Mouse (Mus musculus): ENCODE data around the gene Ppp1r9b. TPM values are rescaled to one million over a fixed set of nuclear protein-coding genes. Genes with fewer than 3 reads are reported as not detected.

The Ppp1r9b gene
- polyA plus RNA-seq, 1 experiment: 42.4 TPM

DNA sequence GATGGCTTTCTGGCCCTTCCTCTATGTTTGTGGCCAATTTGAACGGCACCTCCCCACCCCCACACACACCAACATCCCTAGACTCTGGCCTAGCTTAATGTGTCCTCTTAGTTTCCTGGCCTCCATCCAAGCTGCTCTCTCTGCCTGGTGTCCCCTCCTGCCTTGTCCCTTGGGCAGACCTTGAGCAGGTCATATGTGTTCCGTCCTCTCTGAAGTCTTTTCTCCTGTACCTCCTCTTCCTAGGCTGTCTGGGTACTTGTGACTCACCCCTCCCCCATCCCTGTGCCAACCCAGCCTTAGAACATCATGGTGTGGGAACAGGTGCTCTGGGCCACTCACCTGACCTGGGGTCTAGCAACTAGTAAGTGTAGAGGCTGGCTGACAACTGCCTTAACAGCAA is 15.9 kb upstream of the Ppp1r9b start:
- no peak for TF ChIP-seq MYOG (IDR thresholded peaks at IDR 0.05; ENCODE audit: control insufficient read depth in 1 of 3, insufficient read depth in 1 of 3, insufficient read length in 2 of 3, low read depth in 2 of 3)
- TF ChIP-seq MYOD1 (IDR thresholded peaks at IDR 0.05; ENCODE audit: control insufficient read depth in 1 of 3, insufficient read length in 2 of 3, low read depth in 2 of 3): no peak
- no peak for TF ChIP-seq TCF12 (IDR thresholded peaks at IDR 0.05; ENCODE audit: insufficient read depth, poor library complexity, severe bottlenecking)
- TF ChIP-seq SRF (IDR thresholded peaks at IDR 0.05; ENCODE audit: control insufficient read depth, insufficient read length, low read depth): no peak
- TF ChIP-seq TCF3 (IDR thresholded peaks at IDR 0.05; ENCODE audit: insufficient read length, low read depth): no peak
- TF ChIP-seq REST (IDR thresholded peaks at IDR 0.05; ENCODE audit: insufficient read depth, insufficient read length): no peak
- no peak for TF ChIP-seq POLR2A (IDR thresholded peaks at IDR 0.05; ENCODE audit: insufficient read length, low read depth)
- no peak for TF ChIP-seq MAX (IDR thresholded peaks at IDR 0.05; ENCODE audit: low read depth)
- TF ChIP-seq CEBPB (IDR thresholded peaks at IDR 0.05; ENCODE audit: insufficient read depth, poor library complexity, severe bottlenecking): no peak
- no peak for TF ChIP-seq POLR2AphosphoS2 (IDR thresholded peaks at IDR 0.05; ENCODE audit: insufficient read length, low read depth)
- no peak for TF ChIP-seq E2F4 (IDR thresholded peaks at IDR 0.05; ENCODE audit: insufficient read depth)
- no peak for TF ChIP-seq USF1 (IDR thresholded peaks at IDR 0.05; ENCODE audit: low read depth)
- Histone ChIP-seq H3K36me3 (ENCODE audit: control insufficient read depth, insufficient read depth) (no peaks in the 10 kb centered on the region), H3ac (ENCODE audit: control insufficient read depth, insufficient read length) (no peak overlapping the region), H3K27me3 (ENCODE audit: control insufficient read depth, insufficient read depth, insufficient read length) (no peaks in the 10 kb centered on the region), H3K4me2 (ENCODE audit: low read depth) (no peak overlapping the region), H3K79me2 (ENCODE audit: control insufficient read depth, insufficient read depth) (peaks cover 5% of the 10 kb centered on the region), H3K4me3 (no peak overlapping the region)

DNA sequence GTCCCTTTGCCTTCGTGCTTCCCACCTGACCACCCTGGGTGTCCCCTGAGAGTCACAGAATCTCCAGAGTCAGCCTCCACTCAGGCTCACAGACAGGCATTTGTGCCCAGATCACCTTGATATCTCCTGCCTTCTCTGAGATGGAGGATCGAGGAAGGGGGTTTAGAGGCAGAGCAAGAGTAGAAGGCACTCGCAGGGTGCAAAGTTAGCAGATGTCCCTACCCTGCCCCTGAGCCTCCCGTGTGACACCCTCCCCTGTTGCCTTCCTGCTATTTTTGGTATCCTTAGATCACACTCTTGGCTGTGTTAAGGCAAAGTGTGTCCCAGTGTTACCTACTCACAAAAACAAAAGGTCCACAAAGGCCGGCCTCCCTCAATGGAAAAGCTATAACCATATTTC is 14.6 kb upstream of the Ppp1r9b start, which contains the start of gene Sgca:
Sgca (minus strand) TSS at position 129 of the 400 bp plus-strand sequence.
- no peak for TF ChIP-seq POLR2A (IDR thresholded peaks at IDR 0.05; ENCODE audit: insufficient read length, low read depth)
- TF ChIP-seq MYOD1 (IDR thresholded peaks at IDR 0.05; ENCODE audit: control insufficient read depth in 1 of 3, insufficient read length in 2 of 3, low read depth in 2 of 3): peak in 1 of 3 experiments; percentile 7
- Histone ChIP-seq H3K27me3 (ENCODE audit: control insufficient read depth, insufficient read depth, insufficient read length) (no peaks in the 10 kb centered on the region), H3ac (ENCODE audit: control insufficient read depth, insufficient read length) (no peak within 1 kb of the TSS), H3K36me3 (ENCODE audit: control insufficient read depth, insufficient read depth) (no peaks in the 10 kb centered on the region), H3K4me2 (ENCODE audit: low read depth) (no peak within 1 kb of the TSS), H3K4me3 (no peak within 1 kb of the TSS), H3K79me2 (ENCODE audit: control insufficient read depth, insufficient read depth) (peaks cover 5% of the 10 kb centered on the region)

DNA sequence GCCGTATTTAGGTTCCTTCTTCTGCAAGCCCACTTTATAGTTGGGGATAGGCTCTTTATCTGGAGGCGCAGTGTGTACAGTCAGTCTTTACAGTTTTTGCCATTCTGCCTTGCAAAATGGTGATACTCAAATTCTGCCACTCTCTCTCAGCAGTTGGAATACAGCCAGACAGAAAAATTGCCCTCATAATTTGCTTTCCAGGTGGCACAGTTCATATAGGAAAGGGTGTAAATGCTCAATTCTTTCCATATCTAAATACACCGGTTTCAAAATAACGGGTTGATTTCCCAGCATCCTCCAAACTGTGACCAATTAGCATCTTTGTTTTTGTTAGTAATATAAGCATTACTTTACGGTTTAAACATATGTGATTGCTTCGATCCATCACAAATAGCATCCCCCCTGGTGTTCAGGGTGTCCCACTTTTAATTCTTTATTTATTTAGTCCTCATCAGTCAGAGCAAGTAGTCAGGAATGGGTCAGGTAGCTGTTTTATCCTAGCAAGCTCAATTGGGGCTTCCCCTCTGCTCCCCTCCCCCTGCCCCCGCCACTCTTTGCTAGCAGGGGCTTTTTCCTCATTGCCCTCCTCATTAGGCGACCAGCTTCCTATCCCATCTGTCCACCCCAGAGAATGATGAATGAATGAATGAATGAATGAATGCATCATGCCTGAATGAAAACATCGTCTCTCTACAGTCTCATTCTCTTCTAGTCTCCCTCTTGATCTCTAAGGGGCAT is 12.5 kb upstream of the Ppp1r9b start:
- Histone ChIP-seq H3K27me3 (ENCODE audit: control insufficient read depth, insufficient read depth, insufficient read length) (no peaks in the 10 kb centered on the region), H3K4me2 (ENCODE audit: low read depth) (peak overlapping the region; percentile 55), H3ac (ENCODE audit: control insufficient read depth, insufficient read length) (no peak overlapping the region), H3K4me3 (no peak overlapping the region), H3K36me3 (ENCODE audit: control insufficient read depth, insufficient read depth) (no peaks in the 10 kb centered on the region), H3K79me2 (ENCODE audit: control insufficient read depth, insufficient read depth) (no peaks in the 10 kb centered on the region)
- TF ChIP-seq TCF3 (IDR thresholded peaks at IDR 0.05; ENCODE audit: insufficient read length, low read depth) (no peak), TCF12 (IDR thresholded peaks at IDR 0.05; ENCODE audit: insufficient read depth, poor library complexity, severe bottlenecking) (no peak)

GRCm38 (mm10) chr11:94978947-94979346 is 11.9 kb upstream of the Ppp1r9b start:
- no peaks in the 10 kb centered on the region for H3K27me3 ChIP-seq (ENCODE audit: control insufficient read depth, insufficient read depth, insufficient read length)
- H3K4me3 ChIP-seq: no peak overlapping the region
- no peaks in the 10 kb centered on the region for H3K79me2 ChIP-seq (ENCODE audit: control insufficient read depth, insufficient read depth)
- H3K4me2 ChIP-seq (ENCODE audit: low read depth): peak overlapping the region; percentile 65
- H3ac ChIP-seq (ENCODE audit: control insufficient read depth, insufficient read length): no peak overlapping the region
- H3K36me3 ChIP-seq (ENCODE audit: control insufficient read depth, insufficient read depth): no peaks in the 10 kb centered on the region
- no peak for TF ChIP-seq TCF3 (IDR thresholded peaks at IDR 0.05; ENCODE audit: insufficient read length, low read depth)
- TF ChIP-seq MYOG (IDR thresholded peaks at IDR 0.05; ENCODE audit: control insufficient read depth in 1 of 3, insufficient read depth in 1 of 3, insufficient read length in 2 of 3, low read depth in 2 of 3): peak in 1 of 3 experiments; percentile 35
- TF ChIP-seq MAX (IDR thresholded peaks at IDR 0.05; ENCODE audit: low read depth): no peak
- no peak for TF ChIP-seq USF1 (IDR thresholded peaks at IDR 0.05; ENCODE audit: low read depth)
- TF ChIP-seq POLR2A (IDR thresholded peaks at IDR 0.05; ENCODE audit: insufficient read length, low read depth): peak; percentile 77
- peak; percentile 99 for TF ChIP-seq CEBPB (IDR thresholded peaks at IDR 0.05; ENCODE audit: insufficient read depth, poor library complexity, severe bottlenecking)
- peak; percentile 72 for TF ChIP-seq POLR2AphosphoS2 (IDR thresholded peaks at IDR 0.05; ENCODE audit: insufficient read length, low read depth)

DNA sequence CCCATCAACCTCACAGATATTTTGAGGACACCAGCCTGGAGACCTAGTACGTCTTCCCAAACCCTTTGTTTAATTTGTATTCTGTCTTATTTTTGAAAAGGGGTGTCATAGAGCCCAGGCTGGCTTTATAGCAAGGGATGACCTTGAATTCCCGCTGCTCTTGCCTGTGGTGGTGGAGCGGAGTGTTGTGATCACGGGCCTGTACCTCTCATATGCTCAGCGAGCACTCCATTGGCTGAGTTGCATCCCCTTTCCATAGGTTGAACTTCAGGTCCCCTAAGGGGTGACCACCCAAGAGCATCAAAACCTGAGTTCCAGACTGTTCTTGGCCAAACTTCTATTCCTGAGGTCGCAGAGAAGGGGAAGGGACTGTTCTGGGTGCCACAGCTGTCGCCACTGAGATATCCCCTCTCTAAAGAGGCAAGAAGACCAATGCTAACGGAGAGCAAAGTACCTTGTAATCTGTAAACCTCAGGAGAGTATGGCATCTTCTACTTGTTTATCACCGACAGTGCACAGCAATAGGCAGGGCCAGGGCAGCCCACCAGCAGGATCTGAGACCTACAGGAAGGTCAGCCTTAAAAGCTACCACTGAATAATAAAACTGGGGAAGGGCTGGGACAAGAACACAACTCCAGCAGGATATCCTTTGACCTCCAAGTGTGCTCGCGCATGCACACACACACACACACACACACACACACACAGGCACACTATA is 11.2 kb upstream of the Ppp1r9b start:
- no peaks in the 10 kb centered on the region for H3K27me3 ChIP-seq (ENCODE audit: control insufficient read depth, insufficient read depth, insufficient read length)
- TF ChIP-seq MYOG (IDR thresholded peaks at IDR 0.05; ENCODE audit: control insufficient read depth in 1 of 3, insufficient read depth in 1 of 3, insufficient read length in 2 of 3, low read depth in 2 of 3): no peak
- no peak for TF ChIP-seq E2F4 (IDR thresholded peaks at IDR 0.05; ENCODE audit: insufficient read depth)
- no peak for TF ChIP-seq MAX (IDR thresholded peaks at IDR 0.05; ENCODE audit: low read depth)
- TF ChIP-seq POLR2A (IDR thresholded peaks at IDR 0.05; ENCODE audit: insufficient read length, low read depth): no peak
- no peak for TF ChIP-seq MYOD1 (IDR thresholded peaks at IDR 0.05; ENCODE audit: control insufficient read depth in 1 of 3, insufficient read length in 2 of 3, low read depth in 2 of 3)
- no peak for TF ChIP-seq REST (IDR thresholded peaks at IDR 0.05; ENCODE audit: insufficient read depth, insufficient read length)
- no peak for TF ChIP-seq USF1 (IDR thresholded peaks at IDR 0.05; ENCODE audit: low read depth)
- H3K4me2 ChIP-seq (ENCODE audit: low read depth): peak overlapping the region; percentile 65
- H3K36me3 ChIP-seq (ENCODE audit: control insufficient read depth, insufficient read depth): no peaks in the 10 kb centered on the region
- no peaks in the 10 kb centered on the region for H3K79me2 ChIP-seq (ENCODE audit: control insufficient read depth, insufficient read depth)
- H3ac ChIP-seq (ENCODE audit: control insufficient read depth, insufficient read length): no peak overlapping the region
- no peak overlapping the region for H3K4me3 ChIP-seq
